Mouse (Mus musculus): Measurements from ENCODE around the gene Rhox3f.
"Not testable (repeated sequence)": the region's sequence is repeated elsewhere in the genome, so short reads cannot be mapped to it uniquely, and the experiment has no call there.

Gene Rhox3f

DNA sequence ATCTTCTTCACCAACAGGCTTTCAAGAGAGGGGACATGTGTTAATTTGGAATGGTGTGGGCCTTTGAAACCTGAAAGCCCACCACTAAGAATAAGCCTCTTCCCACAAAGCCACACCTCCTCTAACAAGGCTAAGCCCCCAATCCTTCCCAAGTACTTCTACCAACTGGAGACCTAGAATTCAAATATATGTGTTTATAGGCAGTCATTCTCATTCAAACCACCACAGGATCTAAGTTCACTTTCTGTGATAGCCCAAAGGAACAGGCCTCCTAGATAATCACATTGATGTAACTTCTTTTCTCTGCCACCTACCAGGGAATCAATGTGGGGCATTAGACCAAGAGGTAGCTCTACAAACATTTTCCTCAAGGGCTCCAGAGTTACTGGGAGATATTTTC lies at the start of gene Rhox3f:
Gene Rhox3f (plus strand): TSS at position 301 of the 400 bp plus-strand sequence.
- not testable (repeated sequence) for DNase-seq (ENCODE audit: low read depth, low spot score); H3K27me3 ChIP-seq (ENCODE audit: control insufficient read depth, insufficient read depth, low read length, poor library complexity, severe bottlenecking); H3K36me3 ChIP-seq (ENCODE audit: control insufficient read depth, insufficient read depth, low read length, poor library complexity, severe bottlenecking)

DNA sequence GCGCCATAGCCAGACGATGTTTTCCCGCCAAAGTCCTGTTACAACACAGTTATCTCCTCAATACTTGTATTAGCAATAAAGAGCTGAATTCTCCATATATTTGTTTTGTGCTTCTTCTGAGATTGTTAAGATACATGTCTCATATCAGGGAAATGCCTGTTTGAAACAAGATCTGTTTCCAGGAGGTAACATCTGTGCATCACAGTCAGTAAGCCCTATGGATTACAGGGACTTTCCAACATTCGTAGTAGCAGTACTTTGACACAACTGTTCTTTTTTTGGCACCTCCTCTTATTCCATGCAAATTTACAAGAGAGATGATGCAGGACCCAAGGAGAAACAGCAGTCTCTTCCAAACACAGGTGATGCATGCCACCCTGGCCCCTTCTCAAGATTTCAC lies 39.1 kb upstream of the Rhox3f start, which contains the start of gene Rhox3e:
Gene Rhox3e (plus strand): TSS at position 301 of the 400 bp plus-strand sequence.
- H3K27me3 ChIP-seq (ENCODE audit: control insufficient read depth, insufficient read depth, low read length, poor library complexity, severe bottlenecking); DNase-seq (ENCODE audit: low read depth, low spot score); H3K36me3 ChIP-seq (ENCODE audit: control insufficient read depth, insufficient read depth, low read length, poor library complexity, severe bottlenecking): not testable (repeated sequence)

DNA sequence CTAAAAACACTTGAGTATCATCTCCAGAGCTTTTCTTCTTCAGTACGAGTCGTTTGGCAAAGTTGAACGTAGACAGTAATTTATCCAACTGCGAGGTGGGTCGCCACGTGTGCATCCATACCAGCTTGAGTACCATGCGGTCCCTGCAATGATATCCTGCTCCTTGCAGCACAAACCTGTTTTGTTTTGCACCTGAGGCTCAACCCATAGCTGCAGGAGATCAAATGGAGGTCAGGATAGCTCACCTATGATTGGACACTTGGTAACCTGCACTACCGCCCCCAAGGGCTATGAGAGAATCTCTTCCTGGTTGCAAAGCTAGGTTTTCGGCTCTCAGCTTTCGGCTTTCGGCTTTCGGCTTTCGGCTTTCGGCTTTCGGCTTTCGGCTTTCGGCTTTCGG lies 23.7 kb upstream of the Rhox3f start, which contains the start of gene Rhox4e:
Gene Rhox4e (plus strand): TSS at position 301 of the 400 bp plus-strand sequence.
- DNase-seq (ENCODE audit: low read depth, low spot score); H3K36me3 ChIP-seq (ENCODE audit: control insufficient read depth, insufficient read depth, low read length, poor library complexity, severe bottlenecking); H3K27me3 ChIP-seq (ENCODE audit: control insufficient read depth, insufficient read depth, low read length, poor library complexity, severe bottlenecking): not testable (repeated sequence)

DNA sequence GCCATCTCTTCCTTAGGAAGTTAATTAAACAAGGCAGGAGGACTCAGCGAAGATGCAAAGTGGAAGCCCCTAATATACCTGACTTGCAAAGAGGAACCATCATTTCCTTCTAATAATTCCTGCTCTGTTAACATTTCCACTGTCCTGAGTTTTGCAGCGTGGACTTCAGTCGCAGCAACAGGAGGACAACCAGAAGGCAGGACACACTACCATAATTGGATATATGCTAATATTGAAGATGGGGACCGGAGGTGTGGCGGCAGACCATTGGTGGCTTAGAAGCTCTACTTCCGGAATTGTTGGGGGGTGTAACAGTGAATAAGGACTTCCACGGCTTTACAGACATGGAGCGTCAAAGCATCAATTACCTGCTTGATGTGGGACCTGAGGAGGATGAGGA lies 9.7 kb upstream of the Rhox3f start, which contains the start of gene Rhox2f:
Gene Rhox2f (plus strand): TSS at position 301 of the 400 bp plus-strand sequence.
- H3K36me3 ChIP-seq (ENCODE audit: control insufficient read depth, insufficient read depth, low read length, poor library complexity, severe bottlenecking); DNase-seq (ENCODE audit: low read depth, low spot score); H3K27me3 ChIP-seq (ENCODE audit: control insufficient read depth, insufficient read depth, low read length, poor library complexity, severe bottlenecking): not testable (repeated sequence)

DNA sequence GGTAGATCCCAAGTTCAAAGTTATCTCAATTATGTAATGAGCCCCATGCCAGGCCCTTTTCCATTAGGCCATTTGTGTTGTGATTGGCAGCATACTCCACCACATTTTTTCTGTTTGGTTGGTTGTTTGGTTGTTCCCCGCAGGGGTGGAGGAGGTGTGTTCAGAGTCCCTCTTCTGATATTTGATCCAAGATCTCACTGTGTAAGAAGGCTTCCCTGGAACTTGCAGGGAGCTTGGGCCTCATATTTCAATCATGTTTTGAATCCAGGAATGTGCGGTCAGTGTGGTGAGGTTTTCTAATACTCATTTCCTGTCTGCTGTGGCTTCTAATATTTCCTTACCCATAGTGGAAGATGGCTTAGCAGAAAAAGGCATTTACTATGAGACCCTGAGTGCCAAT lies 8.2 kb upstream of the Rhox3f start:
- DNase-seq (ENCODE audit: low read depth, low spot score); H3K27me3 ChIP-seq (ENCODE audit: control insufficient read depth, insufficient read depth, low read length, poor library complexity, severe bottlenecking); H3K36me3 ChIP-seq (ENCODE audit: control insufficient read depth, insufficient read depth, low read length, poor library complexity, severe bottlenecking): not testable (repeated sequence)

DNA sequence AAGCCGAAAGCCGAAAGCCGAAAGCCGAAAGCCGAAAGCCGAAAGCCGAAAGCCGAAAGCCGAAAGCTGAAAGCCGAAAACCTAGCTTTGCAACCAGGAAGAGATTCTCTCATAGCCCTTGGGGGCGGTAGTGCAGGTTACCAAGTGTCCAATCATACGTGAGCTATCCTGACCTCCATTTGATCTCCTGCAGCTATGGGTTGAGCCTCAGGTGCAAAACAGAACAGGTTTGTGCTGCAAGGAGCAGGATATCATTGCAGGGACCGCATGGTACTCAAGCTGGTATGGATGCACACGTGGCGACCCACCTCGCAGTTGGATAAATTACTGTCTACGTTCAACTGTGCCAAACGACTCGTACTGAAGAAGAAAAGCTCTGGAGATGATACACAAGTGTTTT lies 26.8 kb downstream of the Rhox3f start, which contains the start of gene Rhox4f:
Gene Rhox4f (minus strand): TSS at position 101 of the 400 bp plus-strand sequence.
- not testable (repeated sequence) for H3K27me3 ChIP-seq (ENCODE audit: control insufficient read depth, insufficient read depth, low read length, poor library complexity, severe bottlenecking); DNase-seq (ENCODE audit: low read depth, low spot score); H3K36me3 ChIP-seq (ENCODE audit: control insufficient read depth, insufficient read depth, low read length, poor library complexity, severe bottlenecking)

DNA sequence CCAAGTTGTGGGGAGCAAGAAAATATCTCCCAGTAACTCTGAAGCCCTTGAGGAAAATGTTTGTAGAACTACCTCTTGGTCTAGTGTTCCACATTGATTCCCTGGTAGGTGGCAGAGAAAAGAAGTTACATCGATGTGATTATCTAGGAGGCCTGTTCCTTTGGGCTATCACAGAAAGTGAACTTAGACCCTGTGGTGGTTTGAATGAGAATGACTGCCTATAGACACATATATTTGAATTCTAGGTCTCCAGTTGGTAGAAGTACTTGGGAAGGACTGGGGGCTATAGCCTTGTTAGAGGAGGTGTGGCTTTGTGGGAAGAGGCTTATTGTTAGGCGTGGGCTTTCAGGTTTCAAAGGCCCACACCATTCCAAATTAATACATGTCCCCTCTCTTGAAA lies 47.7 kb downstream of the Rhox3f start, which contains the start of gene Rhox3g:
Gene Rhox3g (minus strand): TSS at position 101 of the 400 bp plus-strand sequence.
- H3K36me3 ChIP-seq (ENCODE audit: control insufficient read depth, insufficient read depth, low read length, poor library complexity, severe bottlenecking); H3K27me3 ChIP-seq (ENCODE audit: control insufficient read depth, insufficient read depth, low read length, poor library complexity, severe bottlenecking); DNase-seq (ENCODE audit: low read depth, low spot score): not testable (repeated sequence)

Measured in splenic B cell, adult 2 months (primary cell).